Mouse (Mus musculus) heart, embryonic 12.5 days (tissue): ENCODE data around the gene Mtr. TPM values are rescaled to one million over a fixed set of nuclear protein-coding genes. Genes with fewer than 3 reads are reported as not detected.

ENCODE experiments used
- ATAC-seq: fragments of 200-750 bp; cut with Nextera tagmentation; 2 replicates; pipeline ENCODE4 v1.8.0; 2017; ENCODE audit warnings: moderate TSS enrichment, moderate library complexity; ENCODE audit not compliant: insufficient number of reproducible peaks, low FRiP score
- H3K27ac ChIP-seq: fragments of 300-500 bp; sonication (generic); 2 replicates; pipeline ENCODE4 v1.5.1; 2016; ENCODE audit warnings: mild to moderate bottlenecking, moderate library complexity; ENCODE audit not compliant: poor library complexity, severe bottlenecking
- H3K27me3 ChIP-seq: fragments of 300-500 bp; sonication (generic); replicated peaks from 2 replicates; pipeline ENCODE4 v1.6.1; 2016; ENCODE audit warnings: mild to moderate bottlenecking, moderate library complexity
- H3K36me3 ChIP-seq: fragments of 300-500 bp; sonication (generic); 2 replicates; pipeline ENCODE4 v1.6.1; 2016; ENCODE audit warnings: mild to moderate bottlenecking, moderate library complexity
- H3K4me1 ChIP-seq: fragments of 300-500 bp; sonication (generic); replicated peaks from 2 replicates; pipeline ENCODE4 v1.6.1; 2016; ENCODE audit warnings: mild to moderate bottlenecking
- H3K4me2 ChIP-seq: fragments of 300-500 bp; sonication (generic); 2 replicates; pipeline ENCODE4 v1.6.1; 2016; ENCODE audit warnings: mild to moderate bottlenecking, moderate library complexity
- H3K4me3 ChIP-seq: fragments of 300-500 bp; sonication (generic); 2 replicates; pipeline ENCODE4 v1.5.1; 2016; ENCODE audit warnings: mild to moderate bottlenecking
- H3K9ac ChIP-seq: fragments of 300-500 bp; sonication (generic); 2 replicates; pipeline ENCODE4 v1.6.1; 2016; ENCODE audit warnings: mild to moderate bottlenecking, moderate library complexity
- H3K9me3 ChIP-seq: fragments of 300-500 bp; sonication (generic); replicated peaks from 2 replicates; pipeline ENCODE4 v1.6.1; 2016; ENCODE audit warnings: mild to moderate bottlenecking, moderate library complexity
- WGBS: fragments of 180-500 bp; shearing (Covaris S2); methylation state at CpG from one replicate; pipeline ENCODE4 v1.1.7; 2016; 5-methylcytosine and 5-hydroxymethylcytosine counted together
- polyA plus RNA-seq: library from polyadenylated mRNA; unstranded; fragments of >200 nt; fragmentation: Nextera tagmentation; extraction: Ambion mirVana; gene quantifications from 2 replicates; pipeline ENCODE4 v1.2.1, GENCODE M21; 2016

The Mtr gene
- polyA plus RNA-seq: 18.7 and 20.0 TPM in 2 replicates

GRCm38 (mm10) chr13:12257391-12258380 lies at the start of gene Mtr:
Mtr (minus strand) TSS chr13:12258113.
- peak; percentile 100 for ATAC-seq
- Histone ChIP-seq H3K27me3 (no peaks in the 10 kb centered on the region), H3K4me1 (peaks cover 16% of the 10 kb centered on the region), H3K4me3 (peak within 1 kb of the TSS; percentile 77), H3K4me2 (peak within 1 kb of the TSS; percentile 74), H3K9ac (peak within 1 kb of the TSS; percentile 88), H3K36me3 (peaks cover 10% of the 10 kb centered on the region), H3K9me3 (peaks cover 9% of the 10 kb centered on the region), H3K27ac (peak within 1 kb of the TSS; percentile 91)
- WGBS: under 1% methylated on average over 69 of the region's 69 CpGs

DNA sequence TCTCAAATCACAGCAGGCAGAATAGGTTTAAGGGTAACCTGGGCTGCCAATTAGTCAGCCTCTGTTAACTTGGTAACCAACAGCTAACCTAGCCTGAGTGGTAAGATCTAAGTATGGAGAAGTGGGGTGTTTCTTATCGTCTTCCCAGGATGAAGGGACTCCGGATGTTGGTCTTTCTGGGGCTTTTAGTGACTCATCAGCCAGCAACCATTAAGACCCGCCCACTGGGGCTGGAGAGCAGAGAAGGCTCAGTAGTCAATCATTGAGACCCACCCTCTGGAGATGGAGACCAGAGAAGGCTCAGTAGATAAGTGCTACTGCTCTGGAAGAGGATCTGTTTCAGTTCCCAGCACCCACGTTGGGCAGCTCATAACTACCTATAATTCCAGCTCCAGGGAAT lies 49.4 kb upstream of the Mtr start:
- Histone ChIP-seq H3K9ac (no peak overlapping the region), H3K4me1 (peaks cover 61% of the 10 kb centered on the region), H3K4me2 (no peak overlapping the region), H3K9me3 (no peaks in the 10 kb centered on the region), H3K4me3 (no peak overlapping the region), H3K27ac (peak overlapping the region; percentile 64), H3K27me3 (no peaks in the 10 kb centered on the region), H3K36me3 (peaks cover 80% of the 10 kb centered on the region)
- ATAC-seq: no peak; the same call in 1 of the 2 replicates
- 31% methylated on average over 4 of the region's 4 CpGs for WGBS

DNA sequence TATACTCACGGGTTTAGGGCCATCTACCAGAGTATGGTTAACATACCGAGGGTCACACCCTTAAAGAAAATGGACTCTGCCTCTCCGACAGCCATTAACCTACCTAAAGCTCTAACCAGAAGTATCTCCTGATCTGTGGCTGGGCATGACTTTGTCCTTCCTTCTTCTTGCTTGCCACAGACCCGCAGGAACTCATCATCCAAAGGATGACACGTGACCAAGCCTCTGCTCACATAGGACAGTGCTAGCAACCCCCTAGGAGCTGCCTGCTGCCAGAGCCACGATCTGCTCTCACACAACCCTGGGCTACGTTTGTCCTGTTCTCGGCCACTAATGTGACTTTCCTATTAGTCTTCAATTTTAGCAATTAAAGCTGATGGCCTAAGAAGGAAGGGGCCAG lies 47.6 kb upstream of the Mtr start:
- no peak overlapping the region for H3K4me3 ChIP-seq
- no peaks in the 10 kb centered on the region for H3K27me3 ChIP-seq
- WGBS: 87% methylated on average over 8 of the region's 8 CpGs
- 0 out of 2 replicates have a peak overlapping the region, but pooled peaks have one; percentile 2 for H3K9ac ChIP-seq
- H3K4me1 ChIP-seq: peaks cover 51% of the 10 kb centered on the region
- no peak overlapping the region for H3K4me2 ChIP-seq
- no peak overlapping the region for H3K27ac ChIP-seq
- peaks cover 83% of the 10 kb centered on the region for H3K36me3 ChIP-seq
- no peaks in the 10 kb centered on the region for H3K9me3 ChIP-seq
- ATAC-seq: no peak

DNA sequence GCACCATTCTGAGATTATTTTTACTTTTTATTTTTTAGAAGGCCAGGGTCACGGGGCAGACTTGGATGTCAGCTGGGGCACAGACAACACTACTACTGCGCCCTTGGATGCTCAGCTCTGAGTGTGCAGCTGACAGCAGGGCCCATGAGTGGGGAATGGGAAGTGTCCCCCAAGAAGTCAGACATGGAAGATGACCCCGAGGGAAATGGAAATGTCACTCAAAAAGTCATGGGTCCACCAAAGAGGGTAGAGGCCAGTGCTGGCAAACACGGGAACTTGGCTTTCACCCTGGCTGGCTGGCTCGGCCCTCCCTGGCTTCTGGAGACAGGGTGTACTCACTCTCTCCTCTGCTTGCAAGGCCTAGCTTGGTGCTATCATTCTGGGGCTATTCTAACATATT lies 47.1 kb upstream of the Mtr start:
- H3K9me3 ChIP-seq: no peaks in the 10 kb centered on the region

DNA sequence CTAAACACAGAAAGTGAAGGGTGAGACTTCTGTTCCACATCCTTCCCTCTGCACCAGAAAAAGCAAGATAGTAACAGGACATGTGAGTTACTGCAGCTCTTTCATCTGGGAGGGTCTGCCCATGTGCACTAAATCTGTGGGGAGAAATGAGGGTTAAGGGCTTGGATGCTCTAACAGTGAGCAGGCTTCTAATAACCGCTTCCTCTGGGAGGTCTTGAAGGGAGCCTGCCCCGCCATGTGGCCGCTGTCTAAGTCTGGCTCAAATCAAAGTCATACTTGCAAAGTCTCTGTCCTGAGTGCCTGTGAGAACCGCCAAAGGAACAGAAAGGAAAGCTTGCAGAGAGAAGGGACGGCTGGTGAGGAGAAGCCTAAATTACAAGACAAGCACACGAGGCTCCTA lies 39.9 kb upstream of the Mtr start:
- Histone ChIP-seq H3K4me1 (peaks cover 43% of the 10 kb centered on the region), H3K9ac (no peak overlapping the region), H3K27ac (peak overlapping the region; percentile 40), H3K4me2 (no peak overlapping the region), H3K36me3 (peaks cover 62% of the 10 kb centered on the region), H3K4me3 (no peak overlapping the region), H3K27me3 (no peaks in the 10 kb centered on the region), H3K9me3 (no peaks in the 10 kb centered on the region)
- no peak for ATAC-seq
- WGBS: 65% methylated on average over 6 of the region's 6 CpGs

More for the DNA sequence above, 47.1 kb upstream of the Mtr start:
- no peak for ATAC-seq
- H3K4me1 ChIP-seq: peaks cover 48% of the 10 kb centered on the region
- H3K4me3 ChIP-seq: no peak overlapping the region
- WGBS: 89% methylated on average over 5 of the region's 5 CpGs
- no peak overlapping the region for H3K9ac ChIP-seq
- no peak overlapping the region for H3K4me2 ChIP-seq
- H3K36me3 ChIP-seq: peaks cover 80% of the 10 kb centered on the region
- no peaks in the 10 kb centered on the region for H3K27me3 ChIP-seq
- no peak overlapping the region for H3K27ac ChIP-seq

DNA sequence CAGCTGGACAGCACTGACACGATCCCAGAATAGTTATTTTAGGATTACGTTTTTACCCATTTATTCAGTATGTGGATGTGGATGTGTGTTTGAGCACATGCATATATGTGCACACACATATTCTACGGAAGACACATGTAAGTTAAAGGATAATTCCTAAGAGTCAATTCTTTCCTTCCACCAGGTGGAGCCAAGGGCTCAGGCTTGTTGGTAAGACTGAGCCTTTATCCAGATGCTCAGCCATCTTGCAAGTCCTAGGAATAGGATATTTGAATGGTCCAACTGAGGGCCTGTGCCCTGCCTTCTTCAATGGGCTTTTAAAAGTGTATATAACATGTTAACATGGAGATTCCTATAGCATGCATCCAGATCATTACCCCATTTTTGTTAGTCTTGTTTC lies 38.8 kb upstream of the Mtr start:
- no peak for ATAC-seq
- Histone ChIP-seq H3K27ac (peak overlapping the region; percentile 90), H3K9ac (no peak overlapping the region), H3K27me3 (no peaks in the 10 kb centered on the region), H3K4me3 (no peak overlapping the region), H3K4me1 (peaks cover 43% of the 10 kb centered on the region), H3K9me3 (no peaks in the 10 kb centered on the region), H3K4me2 (no peak overlapping the region), H3K36me3 (peaks cover 69% of the 10 kb centered on the region)
- 71% methylated on average over 3 of the region's 3 CpGs for WGBS

- ATAC-seq: peak; percentile 74
- H3K4me3 ChIP-seq: no peak overlapping the region
- 45% methylated on average over 7 of the region's 7 CpGs for WGBS
- H3K4me2 ChIP-seq: no peak overlapping the region
- H3K36me3 ChIP-seq: peaks cover 83% of the 10 kb centered on the region
- H3K4me1 ChIP-seq: peaks cover 27% of the 10 kb centered on the region
- H3K9ac ChIP-seq: peak overlapping the region; percentile 32; the same call in 1 of the 2 replicates
- H3K27ac ChIP-seq: peak overlapping the region; percentile 90
- H3K27me3 ChIP-seq: no peaks in the 10 kb centered on the region
- H3K9me3 ChIP-seq: no peaks in the 10 kb centered on the region
Measured at GRCm38 (mm10) chr13:12293810-12294209, 35.9 kb upstream of the Mtr start.

GRCm38 (mm10) chr13:12290700-12291099 lies 32.8 kb upstream of the Mtr start:
- Histone ChIP-seq H3K4me3 (no peak overlapping the region), H3K27ac (no peak overlapping the region), H3K36me3 (peaks cover 82% of the 10 kb centered on the region), H3K4me2 (no peak overlapping the region), H3K9ac (no peak overlapping the region), H3K9me3 (no peaks in the 10 kb centered on the region), H3K4me1 (peaks cover 18% of the 10 kb centered on the region), H3K27me3 (no peaks in the 10 kb centered on the region)
- ATAC-seq: no peak
- WGBS: 89% methylated on average over 7 of the region's 7 CpGs

DNA sequence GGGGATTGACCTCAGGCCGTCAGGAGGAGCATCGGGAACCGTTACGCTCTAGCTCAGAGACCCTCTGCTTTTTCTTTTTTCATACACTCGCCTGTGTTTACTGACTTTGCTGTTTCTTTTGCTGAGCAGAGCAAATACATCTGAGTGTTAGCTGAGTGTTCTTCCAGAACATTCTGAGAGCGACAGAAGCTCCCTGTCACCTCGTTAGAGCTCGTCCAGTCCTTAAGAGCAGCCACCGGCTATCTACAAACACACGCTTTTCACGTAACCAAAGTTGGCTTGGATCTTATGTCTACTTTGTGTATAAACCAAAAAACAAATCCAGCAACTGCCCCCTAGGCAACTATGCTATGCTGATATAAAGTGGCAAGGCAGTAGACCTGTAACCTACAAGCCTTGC lies 26.6 kb upstream of the Mtr start:
- Histone ChIP-seq H3K4me1 (peaks cover 21% of the 10 kb centered on the region), H3K27me3 (no peaks in the 10 kb centered on the region), H3K27ac (peak overlapping the region; percentile 89), H3K36me3 (peaks cover 76% of the 10 kb centered on the region), H3K9ac (0 out of 2 replicates have a peak overlapping the region, but pooled peaks have one; percentile 22), H3K9me3 (no peaks in the 10 kb centered on the region), H3K4me2 (no peak overlapping the region), H3K4me3 (no peak overlapping the region)
- WGBS: 71% methylated on average over 11 of the region's 11 CpGs
- ATAC-seq: no peak

GRCm38 (mm10) chr13:12283826-12284225 lies 25.9 kb upstream of the Mtr start:
- peak overlapping the region; percentile 89 for H3K27ac ChIP-seq
- 49% methylated on average over 3 of the region's 3 CpGs for WGBS
- H3K4me3 ChIP-seq: no peak overlapping the region
- no peaks in the 10 kb centered on the region for H3K27me3 ChIP-seq
- H3K9ac ChIP-seq: no peak overlapping the region
- peak; percentile 84 for ATAC-seq
- H3K4me1 ChIP-seq: peaks cover 24% of the 10 kb centered on the region
- no peaks in the 10 kb centered on the region for H3K9me3 ChIP-seq
- no peak overlapping the region for H3K4me2 ChIP-seq
- peaks cover 75% of the 10 kb centered on the region for H3K36me3 ChIP-seq

DNA sequence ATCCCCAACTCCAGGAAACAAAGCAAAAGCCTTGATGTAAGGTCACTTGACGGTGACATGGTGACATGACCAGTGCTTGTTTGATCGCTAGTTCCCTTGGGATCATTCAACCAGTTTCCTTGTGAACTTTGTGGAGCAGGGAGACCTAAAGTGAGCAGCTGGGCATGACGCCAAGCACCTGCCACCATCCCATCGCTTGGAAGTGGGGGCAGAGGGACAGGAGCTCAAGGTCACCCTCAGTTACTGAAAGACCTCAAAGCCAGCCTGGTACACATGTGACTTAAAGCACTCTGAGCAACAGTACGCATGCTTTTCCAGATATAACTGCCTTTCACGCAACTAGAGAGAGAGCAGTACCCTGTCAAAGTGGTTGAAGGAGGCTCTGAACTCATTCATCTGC lies 16.8 kb upstream of the Mtr start:
- Histone ChIP-seq H3K36me3 (peaks cover 83% of the 10 kb centered on the region), H3K9me3 (no peaks in the 10 kb centered on the region), H3K9ac (no peak overlapping the region), H3K27ac (peak overlapping the region; percentile 92), H3K27me3 (no peaks in the 10 kb centered on the region), H3K4me1 (peaks cover 36% of the 10 kb centered on the region), H3K4me3 (no peak overlapping the region), H3K4me2 (no peak overlapping the region)
- ATAC-seq: peak; percentile 76
- WGBS: 42% methylated on average over 6 of the region's 6 CpGs
